Mouse (Mus musculus): Measurements from ENCODE around the gene Serpina1b.
"Not testable (repeated sequence)": the region's sequence is repeated elsewhere in the genome, so short reads cannot be mapped to it uniquely, and the experiment has no call there.

The Serpina1b gene

GRCm38 (mm10) chr12:103830273-103830672, at the start of gene Serpina1b:
Serpina1b (minus strand) TSS chr12:103830373.
- not testable (repeated sequence) for DNase-seq (ENCODE audit: low read depth)

GRCm38 (mm10) chr12:103866873-103867272, 36.7 kb upstream of the Serpina1b start:
- not testable (repeated sequence) for DNase-seq (ENCODE audit: low read depth)

GRCm38 (mm10) chr12:103863101-103863974, 33.2 kb upstream of the Serpina1b start, which contains the start of gene Serpina1a:
Serpina1a (minus strand) TSS chr12:103863562.
- DNase-seq (ENCODE audit: low read depth) = not testable (repeated sequence)

- no peak for DNase-seq (ENCODE audit: low read depth)
Measured at GRCm38 (mm10) chr12:103860976-103861375, 30.8 kb upstream of the Serpina1b start.

GRCm38 (mm10) chr12:103860571-103860970, 30.4 kb upstream of the Serpina1b start:
- not testable (repeated sequence) for DNase-seq (ENCODE audit: low read depth)

GRCm38 (mm10) chr12:103859584-103859983, 29.4 kb upstream of the Serpina1b start:
- DNase-seq (ENCODE audit: low read depth) = not testable (repeated sequence)

GRCm38 (mm10) chr12:103853032-103853431, 22.9 kb upstream of the Serpina1b start:
- DNase-seq (ENCODE audit: low read depth) = not testable (repeated sequence)

GRCm38 (mm10) chr12:103827661-103828372, 2.4 kb downstream of the Serpina1b start:
- DNase-seq (ENCODE audit: low read depth) = not testable (repeated sequence)

GRCm38 (mm10) chr12:103823826-103824225, 6.3 kb downstream of the Serpina1b start:
- DNase-seq (ENCODE audit: low read depth) = not testable (repeated sequence)

- not testable (repeated sequence) for DNase-seq (ENCODE audit: low read depth)
Measured at GRCm38 (mm10) chr12:103773246-103773851, 56.8 kb downstream of the Serpina1b start, which contains the start of gene Serpina1d. Serpina1d (minus strand) TSS chr12:103773592.

- DNase-seq (ENCODE audit: low read depth) = not testable (repeated sequence)
Measured at GRCm38 (mm10) chr12:103770597-103770996, 59.6 kb downstream of the Serpina1b start.

- not testable (repeated sequence) for DNase-seq (ENCODE audit: low read depth)
Measured at GRCm38 (mm10) chr12:103763083-103763482, 67.1 kb downstream of the Serpina1b start.

- DNase-seq (ENCODE audit: low read depth) = not testable (repeated sequence)
Measured at GRCm38 (mm10) chr12:103760316-103760715, 69.9 kb downstream of the Serpina1b start.

GRCm38 (mm10) chr12:103745957-103746356, 84.2 kb downstream of the Serpina1b start:
- DNase-seq (ENCODE audit: low read depth) = not testable (repeated sequence)

GRCm38 (mm10) chr12:103737791-103738580, 92.2 kb downstream of the Serpina1b start:
- DNase-seq (ENCODE audit: low read depth) = not testable (repeated sequence)

GRCm38 (mm10) chr12:103735566-103735965, 94.6 kb downstream of the Serpina1b start:
- not testable (repeated sequence) for DNase-seq (ENCODE audit: low read depth)

- not testable (repeated sequence) for DNase-seq (ENCODE audit: low read depth)
Measured at GRCm38 (mm10) chr12:103735101-103735500, 95.1 kb downstream of the Serpina1b start.

GRCm38 (mm10) chr12:103711537-103711936, 118.6 kb downstream of the Serpina1b start:
- DNase-seq (ENCODE audit: low read depth) = no peak

- no peak for DNase-seq (ENCODE audit: low read depth)
Measured at GRCm38 (mm10) chr12:103710405-103710804, 119.8 kb downstream of the Serpina1b start.

GRCm38 (mm10) chr12:103706113-103706512, 124.1 kb downstream of the Serpina1b start:
- DNase-seq (ENCODE audit: low read depth) = no peak

- no peak for DNase-seq (ENCODE audit: low read depth)
Measured at GRCm38 (mm10) chr12:103705547-103705946, 124.6 kb downstream of the Serpina1b start.

All from induced T-regulatory cell, adult 2 months (primary cell).